Mouse (Mus musculus): ENCODE data around the gene Lefty2. TPM values are rescaled to one million over a fixed set of nuclear protein-coding genes. Genes with fewer than 3 reads are reported as not detected.

Lefty2 gene
- polyA plus RNA-seq (2015; fragmentation: Nextera tagmentation; extraction: Ambion mirVana): 0.06 and 0.08 TPM in 2 replicates

- H3K36me3 ChIP-seq (ENCODE audit: control insufficient read depth, insufficient read depth): no peaks in the 10 kb centered on the region
- H3K27ac ChIP-seq (ENCODE audit: low read length): no peak within 1 kb of the TSS
- H3K4me3 ChIP-seq (ENCODE audit: low read length): no peak within 1 kb of the TSS
- H3K27me3 ChIP-seq (ENCODE audit: control insufficient read depth, insufficient read depth, low read length): peaks cover 27% of the 10 kb centered on the region
- H3K9ac ChIP-seq (ENCODE audit: low read length): no peak within 1 kb of the TSS
- H3K4me1 ChIP-seq (ENCODE audit: control insufficient read depth, insufficient read depth, low read length): peaks cover 9% of the 10 kb centered on the region
- WGBS: 47% methylated on average over 10 of the region's 10 CpGs
- no peaks in the 10 kb centered on the region for H3K9me3 ChIP-seq (replicated peaks; ENCODE audit: control insufficient read depth, low read length)
- H3K4me2 ChIP-seq (ENCODE audit: low read depth, low read length): no peak within 1 kb of the TSS
- ATAC-seq (replicated peaks; ENCODE audit: extremely low read depth, insufficient read depth, low FRiP score): no peak
These were observed at the start of gene Lefty2 for GRCm38 (mm10) chr1:180892808-180893207. Lefty2 (plus strand) TSS chr1:180893108.

- Histone ChIP-seq H3K27ac (ENCODE audit: low read length) (peak overlapping the region; percentile 98), H3K9me3 (replicated peaks; ENCODE audit: control insufficient read depth, low read length) (no peaks in the 10 kb centered on the region), H3K4me2 (ENCODE audit: low read depth, low read length) (peak overlapping the region; percentile 87), H3K4me1 (ENCODE audit: control insufficient read depth, insufficient read depth, low read length) (peaks cover 34% of the 10 kb centered on the region), H3K27me3 (ENCODE audit: control insufficient read depth, insufficient read depth, low read length) (no peaks in the 10 kb centered on the region), H3K9ac (ENCODE audit: low read length) (peak overlapping the region; percentile 77), H3K36me3 (ENCODE audit: control insufficient read depth, insufficient read depth) (no peaks in the 10 kb centered on the region), H3K4me3 (ENCODE audit: low read length) (peak overlapping the region; percentile 52)
- 1% methylated on average over 9 of the region's 9 CpGs for WGBS
- ATAC-seq (replicated peaks; ENCODE audit: extremely low read depth, insufficient read depth, low FRiP score): peak; percentile 52
These were observed 44.8 kb upstream of the Lefty2 start for GRCm38 (mm10) chr1:180848114-180848510.

- Histone ChIP-seq H3K27ac (ENCODE audit: low read length) (peak overlapping the region; percentile 98), H3K36me3 (ENCODE audit: control insufficient read depth, insufficient read depth) (no peaks in the 10 kb centered on the region), H3K9ac (ENCODE audit: low read length) (peak overlapping the region; percentile 77), H3K4me3 (ENCODE audit: low read length) (peak overlapping the region; percentile 52), H3K9me3 (replicated peaks; ENCODE audit: control insufficient read depth, low read length) (no peaks in the 10 kb centered on the region), H3K4me2 (ENCODE audit: low read depth, low read length) (peak overlapping the region; percentile 87), H3K4me1 (ENCODE audit: control insufficient read depth, insufficient read depth, low read length) (peaks cover 34% of the 10 kb centered on the region), H3K27me3 (ENCODE audit: control insufficient read depth, insufficient read depth, low read length) (no peaks in the 10 kb centered on the region)
- 6% methylated on average over 11 of the region's 11 CpGs for WGBS
- 0 out of 2 replicates have a peak, but pooled peaks have one; percentile 1 for ATAC-seq (replicated peaks; ENCODE audit: extremely low read depth, insufficient read depth, low FRiP score)
These were observed 44.2 kb upstream of the Lefty2 start for GRCm38 (mm10) chr1:180848511-180849241.

GRCm38 (mm10) chr1:180849701-180850301, 43.1 kb upstream of the Lefty2 start:
- 34% methylated on average over 11 of the region's 11 CpGs for WGBS
- peak overlapping the region; percentile 80 for H3K4me3 ChIP-seq (ENCODE audit: low read length)
- no peaks in the 10 kb centered on the region for H3K27me3 ChIP-seq (ENCODE audit: control insufficient read depth, insufficient read depth, low read length)
- H3K9me3 ChIP-seq (replicated peaks; ENCODE audit: control insufficient read depth, low read length): no peaks in the 10 kb centered on the region
- peaks cover 34% of the 10 kb centered on the region for H3K4me1 ChIP-seq (ENCODE audit: control insufficient read depth, insufficient read depth, low read length)
- peak overlapping the region; percentile 96 for H3K27ac ChIP-seq (ENCODE audit: low read length)
- 0 out of 2 replicates have a peak, but pooled peaks cover under 1% of the 10 kb centered on the region for H3K36me3 ChIP-seq (ENCODE audit: control insufficient read depth, insufficient read depth)
- H3K9ac ChIP-seq (ENCODE audit: low read length): peak overlapping the region; percentile 77
- H3K4me2 ChIP-seq (ENCODE audit: low read depth, low read length): peak overlapping the region; percentile 63
- no peak for ATAC-seq (replicated peaks; ENCODE audit: extremely low read depth, insufficient read depth, low FRiP score)

- Histone ChIP-seq H3K9me3 (replicated peaks; ENCODE audit: control insufficient read depth, low read length) (no peaks in the 10 kb centered on the region), H3K9ac (ENCODE audit: low read length) (peak within 1 kb of the TSS; percentile 88), H3K36me3 (ENCODE audit: control insufficient read depth, insufficient read depth) (peaks cover 7% of the 10 kb centered on the region), H3K27ac (ENCODE audit: low read length) (peak within 1 kb of the TSS; percentile 96), H3K4me3 (ENCODE audit: low read length) (peak within 1 kb of the TSS; percentile 80), H3K4me1 (ENCODE audit: control insufficient read depth, insufficient read depth, low read length) (peaks cover 34% of the 10 kb centered on the region), H3K27me3 (ENCODE audit: control insufficient read depth, insufficient read depth, low read length) (no peaks in the 10 kb centered on the region), H3K4me2 (ENCODE audit: low read depth, low read length) (peak within 1 kb of the TSS; percentile 96)
- peak; percentile 97 for ATAC-seq (replicated peaks; ENCODE audit: extremely low read depth, insufficient read depth, low FRiP score)
- WGBS: 1% methylated on average over 76 of the region's 77 CpGs
These were observed 42.3 kb upstream of the Lefty2 start, which contains the start of gene Sde2 for GRCm38 (mm10) chr1:180850316-180851270. Sde2 (plus strand) TSS chr1:180851127.

GRCm38 (mm10) chr1:180858763-180859162, 34.1 kb upstream of the Lefty2 start:
- Histone ChIP-seq H3K36me3 (ENCODE audit: control insufficient read depth, insufficient read depth) (peaks cover 75% of the 10 kb centered on the region), H3K9ac (ENCODE audit: low read length) (no peak overlapping the region), H3K27ac (ENCODE audit: low read length) (no peak overlapping the region), H3K9me3 (replicated peaks; ENCODE audit: control insufficient read depth, low read length) (no peaks in the 10 kb centered on the region), H3K4me1 (ENCODE audit: control insufficient read depth, insufficient read depth, low read length) (no peaks in the 10 kb centered on the region), H3K4me2 (ENCODE audit: low read depth, low read length) (no peak overlapping the region), H3K4me3 (ENCODE audit: low read length) (no peak overlapping the region), H3K27me3 (ENCODE audit: control insufficient read depth, insufficient read depth, low read length) (no peaks in the 10 kb centered on the region)
- no peak for ATAC-seq (replicated peaks; ENCODE audit: extremely low read depth, insufficient read depth, low FRiP score)

GRCm38 (mm10) chr1:180860030-180860429, 32.9 kb upstream of the Lefty2 start:
- H3K9me3 ChIP-seq (replicated peaks; ENCODE audit: control insufficient read depth, low read length): no peaks in the 10 kb centered on the region
- no peak overlapping the region for H3K27ac ChIP-seq (ENCODE audit: low read length)
- no peaks in the 10 kb centered on the region for H3K4me1 ChIP-seq (ENCODE audit: control insufficient read depth, insufficient read depth, low read length)
- 81% methylated on average over 6 of the region's 6 CpGs for WGBS
- H3K27me3 ChIP-seq (ENCODE audit: control insufficient read depth, insufficient read depth, low read length): no peaks in the 10 kb centered on the region
- H3K9ac ChIP-seq (ENCODE audit: low read length): no peak overlapping the region
- ATAC-seq (replicated peaks; ENCODE audit: extremely low read depth, insufficient read depth, low FRiP score): no peak
- no peak overlapping the region for H3K4me3 ChIP-seq (ENCODE audit: low read length)
- no peak overlapping the region for H3K4me2 ChIP-seq (ENCODE audit: low read depth, low read length)
- H3K36me3 ChIP-seq (ENCODE audit: control insufficient read depth, insufficient read depth): peaks cover 79% of the 10 kb centered on the region

GRCm38 (mm10) chr1:180863606-180864005, 29.3 kb upstream of the Lefty2 start:
- H3K27ac ChIP-seq (ENCODE audit: low read length): no peak overlapping the region
- no peaks in the 10 kb centered on the region for H3K4me1 ChIP-seq (ENCODE audit: control insufficient read depth, insufficient read depth, low read length)
- no peak for ATAC-seq (replicated peaks; ENCODE audit: extremely low read depth, insufficient read depth, low FRiP score)
- no peaks in the 10 kb centered on the region for H3K27me3 ChIP-seq (ENCODE audit: control insufficient read depth, insufficient read depth, low read length)
- no peak overlapping the region for H3K4me2 ChIP-seq (ENCODE audit: low read depth, low read length)
- peaks cover 66% of the 10 kb centered on the region for H3K36me3 ChIP-seq (ENCODE audit: control insufficient read depth, insufficient read depth)
- no peak overlapping the region for H3K4me3 ChIP-seq (ENCODE audit: low read length)
- WGBS: 8% methylated on average over 1 of the region's 1 CpGs
- no peaks in the 10 kb centered on the region for H3K9me3 ChIP-seq (replicated peaks; ENCODE audit: control insufficient read depth, low read length)
- no peak overlapping the region for H3K9ac ChIP-seq (ENCODE audit: low read length)
